Mouse (Mus musculus) thymus, postnatal 36 days (tissue): ENCODE results near the gene Olfr78.
A peak's percentile ranks its signal among the peaks of the same experiment; 100 is the strongest.

ENCODE experiments used
- DNase-seq, 2 experiments: peaks; one replicate each; pipeline ENCODE4 v3.0.0; 2022; ENCODE audit warnings: mixed read lengths in 2 of 2

Gene Olfr78

DNA sequence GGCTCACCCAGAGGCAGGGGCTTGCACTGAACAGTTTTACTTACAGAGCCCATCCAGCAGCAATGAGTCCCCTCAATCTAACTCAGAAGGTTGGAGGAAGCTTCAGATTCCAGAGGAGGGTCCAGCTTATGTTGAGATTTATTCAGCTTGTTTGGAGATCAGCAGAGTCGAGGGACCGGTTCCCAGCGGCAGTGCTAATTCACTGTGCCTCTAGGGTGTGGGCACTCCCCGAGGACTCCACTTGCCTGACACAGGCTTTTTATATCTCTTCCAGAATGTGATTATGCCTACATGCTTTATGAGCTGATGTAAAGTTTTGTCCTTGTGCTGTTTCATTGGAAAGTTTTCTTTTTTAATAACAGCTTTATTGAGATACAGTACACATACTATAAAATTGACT lies at the start of gene Olfr78, which contains the start of gene Olfr560:
Gene Olfr78, minus strand, starts transcription at position 206 of the 400 bp plus-strand sequence.
Gene Olfr560, minus strand, starts transcription at position 101 of the 400 bp plus-strand sequence.
- no peak for DNase-seq

DNA sequence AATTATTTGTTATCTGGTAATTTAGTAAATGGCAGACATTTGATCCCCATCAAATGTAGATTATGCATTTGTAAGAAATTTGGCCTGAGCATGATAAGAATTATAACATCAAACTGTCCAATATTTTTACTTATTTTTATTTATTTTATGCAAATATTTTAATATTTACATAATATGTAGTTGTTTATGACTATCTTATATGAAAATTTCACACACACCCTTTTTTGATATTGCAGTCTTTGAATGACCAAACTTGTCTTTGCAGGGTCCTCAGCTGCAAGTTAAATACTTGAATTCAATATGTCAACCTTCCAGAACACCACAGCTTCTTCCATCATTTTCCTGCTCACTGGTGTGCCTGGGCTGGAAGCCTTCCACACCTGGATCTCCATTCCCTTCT lies 43.9 kb upstream of the Olfr78 start, which contains the start of gene Olfr564:
Gene Olfr564, plus strand, starts transcription at position 301 of the 400 bp plus-strand sequence.
- no peak for DNase-seq

DNA sequence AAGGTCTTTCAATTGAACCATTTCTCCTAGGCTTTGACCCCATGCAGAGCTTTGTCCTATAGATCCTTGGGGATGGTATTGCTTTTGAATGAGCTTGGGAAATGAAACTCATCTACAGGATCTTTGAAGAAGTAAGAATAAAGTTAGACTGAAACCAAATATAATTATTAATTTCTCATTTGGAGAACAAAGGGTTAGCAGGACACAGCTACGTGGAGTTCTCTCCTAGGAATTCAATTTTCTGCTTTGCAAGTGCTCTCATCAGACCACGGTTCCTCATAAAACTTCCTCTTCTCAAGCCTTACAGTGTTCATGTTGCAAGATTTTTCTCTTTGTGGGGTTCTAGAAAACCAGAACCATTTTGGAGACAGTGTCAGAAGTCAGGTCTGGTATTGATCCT lies 11.7 kb upstream of the Olfr78 start, which contains the start of gene Olfr561:
Gene Olfr561, plus strand, starts transcription at position 301 of the 400 bp plus-strand sequence.
- DNase-seq: no peak

DNA sequence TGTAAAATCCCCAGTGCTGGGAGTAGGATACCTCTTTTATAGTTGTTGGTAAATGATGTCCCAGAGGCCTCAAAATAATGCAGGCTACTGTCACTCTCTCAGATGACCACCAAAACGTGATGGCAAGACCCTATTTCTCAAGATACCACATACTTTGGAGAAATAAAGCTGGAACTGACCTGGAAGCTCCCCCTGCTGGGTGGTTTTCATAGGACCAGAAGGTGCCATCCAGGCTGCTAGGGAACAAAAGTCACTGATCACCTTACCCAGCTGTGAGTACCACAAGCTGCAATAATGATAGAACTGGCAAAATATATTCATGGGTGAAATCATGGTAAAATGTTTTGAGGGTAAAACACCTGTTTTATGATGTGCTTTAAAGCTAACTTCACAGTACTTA lies 7.2 kb downstream of the Olfr78 start:
- DNase-seq: no peak

DNA sequence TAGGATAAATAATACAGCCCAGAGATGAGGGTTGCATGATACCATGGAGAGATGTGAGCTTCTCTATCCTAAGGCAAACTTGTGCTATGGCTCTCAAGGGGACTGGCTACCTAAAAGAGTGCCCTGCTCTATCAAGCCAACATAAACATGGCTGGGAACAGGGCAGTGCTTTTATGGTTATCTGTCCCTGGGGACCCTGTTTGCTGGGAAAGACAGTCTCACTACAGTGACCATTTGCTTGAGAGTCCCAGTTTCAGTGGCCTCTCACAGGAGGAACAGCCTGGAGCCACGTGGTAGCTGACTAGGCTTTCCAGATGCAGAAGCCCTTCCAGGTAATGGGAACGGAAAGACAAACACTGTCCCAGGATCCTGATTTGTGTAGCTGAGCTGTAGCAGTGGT lies 21.6 kb downstream of the Olfr78 start:
- DNase-seq: no peak

DNA sequence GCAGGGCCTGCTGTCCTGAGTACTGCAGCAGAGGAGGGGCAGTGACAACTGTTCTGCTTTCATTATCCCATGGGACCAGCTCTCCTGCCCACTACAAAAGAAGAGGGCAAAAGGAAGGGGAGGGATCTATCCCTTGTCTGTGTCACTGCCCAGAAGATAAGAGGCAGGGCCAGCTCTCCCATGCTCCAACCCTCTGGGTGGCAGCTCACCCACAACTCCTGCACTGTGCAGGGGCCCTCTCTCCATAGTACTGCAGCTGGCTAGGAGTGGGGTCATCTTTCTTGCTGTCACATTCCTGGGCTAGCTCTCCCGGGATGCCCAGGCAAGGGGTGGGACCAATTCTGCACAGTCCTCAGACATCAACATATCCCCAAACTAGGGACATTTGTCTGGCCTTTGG lies 25.5 kb downstream of the Olfr78 start:
- DNase-seq: no peak

DNA sequence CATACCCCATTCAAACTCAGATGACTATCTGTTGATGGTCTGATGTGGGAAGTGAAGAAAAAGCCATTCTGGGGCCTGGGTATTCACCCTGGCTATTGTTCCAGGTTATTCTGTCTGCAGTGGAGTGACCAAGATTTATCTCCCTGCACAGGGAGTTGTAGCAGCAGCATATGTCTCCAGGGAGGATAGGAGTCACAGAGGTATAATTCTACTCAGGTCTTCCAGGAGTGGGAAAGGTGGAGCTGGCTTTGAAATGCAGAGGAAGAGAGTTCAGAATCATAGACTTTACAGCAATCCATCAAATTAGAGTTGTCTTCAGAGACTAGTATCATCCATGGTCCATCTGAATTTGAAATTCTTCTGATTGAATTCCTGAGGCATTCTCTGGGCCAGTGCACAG lies 31.9 kb downstream of the Olfr78 start, which contains the start of gene Olfr559:
Gene Olfr559, minus strand, starts transcription at position 101 of the 400 bp plus-strand sequence.
- no peak for DNase-seq

DNA sequence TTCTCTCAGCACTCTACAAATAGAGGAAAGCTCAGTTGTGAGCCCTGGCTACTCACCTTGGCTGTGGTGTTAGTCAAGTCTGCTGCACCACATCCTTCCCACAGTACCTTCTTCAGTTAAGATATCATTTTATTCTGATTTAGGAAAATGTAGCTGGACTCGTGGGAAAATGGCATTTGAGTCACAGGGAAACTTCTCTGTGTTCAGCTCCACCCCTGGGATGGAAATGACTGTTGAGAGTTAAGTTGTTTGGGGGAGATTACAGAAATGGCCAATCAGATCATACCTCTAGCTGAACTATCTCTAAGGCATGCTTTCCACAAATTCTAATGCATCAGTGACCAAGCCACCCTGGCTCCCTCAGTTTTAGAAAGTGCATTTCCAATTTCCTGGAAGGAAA lies 40.3 kb downstream of the Olfr78 start, which contains the start of gene Olfr33:
Gene Olfr33, minus strand, starts transcription at position 101 of the 400 bp plus-strand sequence.
- DNase-seq: no peak

DNA sequence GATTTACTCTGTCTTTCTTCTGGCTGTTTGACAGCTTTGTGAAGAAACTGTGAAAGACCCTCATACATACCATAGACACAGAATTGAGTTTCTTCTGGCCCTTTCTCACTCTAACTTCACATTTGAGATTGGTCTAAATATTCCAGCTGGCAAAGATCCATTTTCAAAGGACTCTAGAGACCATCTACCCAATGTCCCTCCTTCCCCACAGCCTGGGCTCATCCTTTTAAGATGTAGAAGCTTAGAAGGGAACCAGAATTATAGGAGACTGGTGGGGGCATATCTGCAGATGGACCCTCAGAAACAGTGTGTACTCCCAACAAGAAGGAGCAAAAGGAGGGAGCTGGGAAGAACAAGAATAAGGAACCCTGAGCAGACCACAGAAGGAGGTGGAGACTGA lies 57.4 kb downstream of the Olfr78 start, which contains the start of gene Olfr558:
Gene Olfr558, plus strand, starts transcription at position 301 of the 400 bp plus-strand sequence.
- DNase-seq: no peak

DNA sequence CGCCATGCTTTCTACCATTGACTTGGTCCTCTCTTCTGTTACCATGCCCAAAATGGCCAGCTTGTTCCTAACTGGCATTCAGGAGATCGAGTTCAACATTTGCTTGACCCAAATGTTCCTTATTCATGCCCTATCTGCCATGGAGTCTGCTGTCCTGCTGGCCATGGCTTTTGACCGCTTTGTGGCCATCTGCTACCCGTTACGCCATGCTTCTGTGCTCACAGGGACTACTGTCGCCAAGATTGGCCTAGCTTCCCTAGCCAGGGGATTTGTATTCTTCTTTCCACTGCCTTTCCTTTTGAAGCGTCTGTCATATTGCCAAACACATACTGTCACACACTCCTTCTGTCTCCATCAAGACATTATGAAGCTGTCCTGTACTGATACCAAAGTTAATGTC lies 60.8 kb downstream of the Olfr78 start:
- DNase-seq: no peak

DNA sequence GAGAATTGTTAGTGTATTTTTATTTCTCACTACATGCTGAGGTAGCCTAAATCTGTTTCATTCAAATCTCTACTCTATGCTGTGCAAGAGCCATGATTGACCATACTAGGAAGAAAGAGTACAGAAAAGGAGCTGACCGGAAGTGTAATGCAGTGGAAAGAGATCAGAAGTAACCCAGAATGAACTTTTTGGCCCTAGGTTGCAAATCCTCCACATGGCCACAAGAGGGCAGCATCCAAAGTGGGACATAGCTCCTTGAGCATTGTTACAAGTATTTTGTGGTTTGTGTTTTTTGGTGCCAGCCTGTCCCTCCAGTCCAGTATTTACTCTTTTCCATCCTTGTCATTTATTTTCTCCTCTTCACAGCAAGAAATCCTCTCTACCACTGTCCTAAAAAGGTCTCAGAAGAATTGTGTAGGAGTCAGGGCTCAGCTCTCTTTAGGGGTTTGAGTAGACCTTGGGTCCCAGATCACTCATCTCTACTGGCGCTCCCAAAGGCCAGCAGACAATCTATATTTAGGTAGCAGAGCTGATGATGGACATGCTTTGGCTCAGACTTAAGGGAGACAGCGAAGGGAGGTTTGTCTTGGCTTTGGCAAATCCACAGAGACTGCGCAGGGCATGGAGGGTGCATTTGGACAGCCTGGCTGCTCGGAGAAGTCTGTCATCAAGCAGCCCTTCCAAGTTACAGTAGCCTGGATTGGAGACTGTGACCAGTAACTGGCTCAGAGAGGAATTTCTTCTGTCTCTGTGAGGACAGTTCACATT lies 63.7 kb downstream of the Olfr78 start, which contains the start of gene Olfr557:
Gene Olfr557, plus strand, starts transcription at position 553 of the 768 bp plus-strand sequence.
- peak; percentile 11 to 15 for DNase-seq
